Mouse (Mus musculus) cortical plate, adult 2 months (tissue): ENCODE results near the gene Trpd52l3.

Experiments
- CTCF ChIP-seq: fragments of 200-500 bp; IDR thresholded peaks from 2 replicates; pipeline ENCODE4 v1.5.1; 2011; ENCODE audit warnings: mild to moderate bottlenecking, control low read depth, low read length; ENCODE audit not compliant: insufficient read depth; ENCODE audit errors: extremely low read depth
- POLR2A ChIP-seq: fragments of 200-500 bp; IDR thresholded peaks from 2 replicates; pipeline ENCODE4 v1.6.1; 2011; ENCODE audit warnings: mild to moderate bottlenecking, low read length, control low read depth; ENCODE audit not compliant: insufficient read depth; ENCODE audit errors: extremely low read depth

GRCm38 (mm10) chr19:29955454-29955853 lies 48.1 kb upstream of the Trpd52l3 start:
- TF ChIP-seq CTCF = no peak
- TF ChIP-seq POLR2A = no peak
